Mouse (Mus musculus): ENCODE measurements around the gene Bank1.

DNA sequence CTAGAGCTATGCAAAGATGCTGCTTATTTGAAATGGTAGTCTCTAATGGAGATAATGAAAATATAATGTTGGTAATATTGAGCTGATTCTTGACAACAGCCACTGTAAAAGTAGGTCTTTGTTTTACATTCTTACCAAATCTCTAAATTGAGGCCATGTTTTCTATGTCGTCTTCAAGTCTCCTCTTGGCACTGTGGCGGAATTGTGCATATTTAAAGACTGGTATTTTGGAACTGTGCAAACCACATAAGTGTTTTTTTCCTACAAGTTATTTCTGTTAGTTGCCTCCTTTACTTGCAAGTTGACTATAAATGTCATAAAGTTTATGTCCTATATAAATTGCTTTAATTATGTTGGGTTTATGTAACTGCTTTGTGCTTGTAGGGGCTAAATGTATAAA is 280.5 kb downstream of the Bank1 start:
- TF ChIP-seq CTCF (conservative IDR thresholded peaks at IDR 0.05; ENCODE audit: insufficient read depth, insufficient read length, low read depth, low read length) (no peak), POLR2A (IDR thresholded peaks at IDR 0.05; ENCODE audit: low read depth, low read length) (no peak)

Measured in kidney, adult 2 months (tissue).